Mouse (Mus musculus) urinary bladder, adult 18-20 months (tissue): ENCODE results near the gene Pygo2.

Experiments used
- DNase-seq, 2 experiments: peaks; one replicate each; pipeline ENCODE4 v3.0.0; 2022; ENCODE audit warnings: low spot score in 2 of 2, mixed read lengths in 2 of 2

Pygo2 gene

DNA sequence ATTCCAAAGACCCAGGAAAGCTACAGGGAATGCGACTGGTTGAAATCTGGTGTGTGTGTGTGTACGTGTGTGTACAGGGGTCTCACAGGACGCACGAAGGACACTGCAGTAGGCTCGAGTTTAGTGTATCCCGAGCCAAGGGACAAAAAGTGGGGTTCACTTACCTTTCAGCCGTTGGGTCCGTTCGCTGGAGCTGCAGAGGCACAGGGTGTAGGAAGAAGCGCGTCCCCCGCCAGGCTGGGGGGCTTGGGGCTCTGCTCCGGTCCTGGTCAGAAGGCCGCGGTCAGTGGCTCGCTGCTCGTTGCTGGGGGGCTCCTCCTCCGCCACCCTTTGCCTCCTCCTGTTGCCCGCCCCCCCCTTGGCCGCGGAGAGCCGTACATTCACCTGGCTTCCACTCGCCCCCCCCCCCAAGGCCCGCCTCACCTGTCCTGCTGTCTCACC is 37.1 kb upstream of the Pygo2 start:
- peak in 1 of 2 experiments; percentile 51 for DNase-seq

DNA sequence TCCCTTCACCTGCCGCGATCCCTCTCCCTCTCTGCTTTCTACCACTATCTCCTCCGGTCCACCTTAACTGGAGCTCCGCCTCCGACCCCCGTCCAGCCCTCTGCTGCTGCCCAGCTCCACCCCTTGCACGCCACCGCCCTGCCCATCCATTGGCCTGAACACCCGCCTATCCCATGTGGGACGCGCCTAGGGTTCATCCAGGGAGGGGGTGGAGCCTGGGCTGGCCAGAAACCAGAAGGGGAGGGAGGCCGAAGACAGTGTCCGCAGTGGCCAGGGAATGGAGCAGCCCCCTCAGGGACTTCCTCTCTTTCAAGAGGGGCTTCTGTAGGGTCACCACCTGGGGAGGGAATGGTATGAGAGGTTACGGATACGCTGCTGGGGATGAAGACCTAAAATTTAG is 36.4 kb upstream of the Pygo2 start:
- peak; percentile 97 to 99 for DNase-seq

GRCm38 (mm10) chr3:89394006-89394893 is 35.8 kb upstream of the Pygo2 start, which contains the start of gene Zbtb7b:
TSS of gene Zbtb7b (minus strand) at chr3:89394776.
- DNase-seq = peak; percentile 84 to 88

- peak; percentile 69 to 75 for DNase-seq
These were observed 35.1 kb upstream of the Pygo2 start for GRCm38 (mm10) chr3:89394894-89395256.

DNA sequence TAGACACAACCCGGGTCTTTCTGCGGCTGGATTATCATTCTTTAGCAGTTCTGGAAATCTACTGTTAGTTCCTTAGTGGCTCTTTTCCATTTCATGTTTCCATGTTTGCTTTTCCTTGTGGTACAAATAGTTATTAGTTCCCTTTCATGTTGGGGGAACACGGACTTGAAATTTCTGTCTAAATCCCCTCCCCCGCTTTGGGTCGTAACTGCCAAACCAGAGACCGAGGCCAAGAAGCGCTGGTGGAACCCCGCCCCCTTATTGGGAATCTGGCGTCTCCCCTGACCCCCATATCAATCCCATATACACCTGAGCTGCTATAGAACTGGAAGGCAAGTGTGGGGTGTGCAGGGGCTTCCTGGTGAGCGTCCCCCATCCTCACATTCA is 34.6 kb upstream of the Pygo2 start:
- DNase-seq = no peak

DNA sequence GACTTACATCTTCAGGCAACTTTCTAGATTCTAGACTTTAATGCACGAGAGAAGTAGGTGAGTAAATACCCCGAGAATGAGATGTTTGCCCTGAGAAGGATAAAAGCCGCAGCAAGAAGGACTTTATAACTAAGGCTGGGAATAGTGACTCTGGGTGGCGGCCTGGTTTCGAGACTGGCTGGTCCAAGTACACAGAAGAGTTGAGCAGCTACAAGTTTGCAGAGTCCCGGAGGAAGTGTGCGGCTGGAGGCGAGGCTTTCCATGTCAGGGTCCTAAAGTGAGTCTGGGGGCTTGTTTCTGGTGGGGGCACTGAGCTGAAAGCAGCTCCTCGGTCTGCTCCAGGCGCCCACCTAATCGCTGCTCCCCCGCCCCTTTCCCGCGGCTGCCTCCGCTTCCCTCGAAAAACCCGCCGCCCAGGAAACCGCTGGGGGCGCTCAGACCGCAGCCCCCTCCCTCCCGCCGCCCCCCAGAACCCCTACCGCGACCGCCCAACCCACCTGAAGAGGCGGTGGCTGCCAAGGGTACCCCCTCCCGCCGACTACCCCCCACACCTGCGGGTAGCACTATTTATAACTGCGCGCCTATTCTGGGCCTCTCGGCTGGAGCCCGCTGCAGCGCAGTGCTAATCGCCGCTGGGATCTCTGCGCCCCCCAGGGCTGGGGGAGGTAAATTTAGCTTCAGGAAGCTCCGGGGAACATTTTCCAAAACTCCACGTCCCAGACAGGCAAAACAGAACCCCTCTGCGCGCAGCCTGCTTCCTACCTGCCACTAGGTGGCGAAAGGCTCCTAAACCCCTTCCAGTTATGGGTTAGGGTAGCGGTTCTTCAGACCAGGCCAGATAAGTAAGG is 34.0 kb upstream of the Pygo2 start:
- peak in 1 of 2 experiments; percentile 64 for DNase-seq

DNA sequence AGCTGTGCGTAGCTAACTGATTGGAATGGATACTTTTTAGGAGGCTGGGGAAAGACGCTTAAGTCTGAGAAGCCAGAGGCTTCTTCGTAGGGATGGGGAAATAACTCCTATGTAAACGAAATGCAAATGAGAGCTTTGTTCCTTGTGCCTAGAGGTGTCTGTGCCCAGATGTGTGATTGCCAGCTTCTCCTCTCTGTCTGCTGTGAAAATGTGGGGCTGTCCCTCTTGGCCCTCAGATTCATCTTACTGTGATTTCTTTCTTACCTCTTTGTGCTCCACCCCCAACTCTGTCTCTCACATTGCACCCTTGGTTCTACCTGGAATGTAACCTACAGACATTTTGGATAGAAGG is 33.4 kb upstream of the Pygo2 start:
- DNase-seq = no peak

DNA sequence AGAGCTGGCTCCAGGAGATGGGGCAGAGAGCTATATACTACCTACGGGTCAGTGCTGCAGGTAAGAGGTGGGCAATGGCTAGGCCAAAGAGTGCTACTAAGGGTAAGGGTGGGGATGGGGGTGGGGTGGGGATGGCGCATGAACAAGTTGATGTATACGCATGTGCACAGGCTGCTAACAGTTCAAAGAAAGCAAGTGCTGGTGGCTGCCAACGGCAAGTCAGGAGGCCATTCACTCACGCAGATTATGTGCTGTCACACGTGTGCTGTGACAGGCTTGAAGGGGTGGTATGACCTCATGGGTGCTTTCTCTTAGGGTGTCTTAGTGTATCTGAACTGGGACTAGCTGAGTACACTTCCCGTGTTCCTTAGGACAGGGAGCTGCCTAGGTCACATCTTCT is 28.7 kb upstream of the Pygo2 start:
- no peak for DNase-seq

DNA sequence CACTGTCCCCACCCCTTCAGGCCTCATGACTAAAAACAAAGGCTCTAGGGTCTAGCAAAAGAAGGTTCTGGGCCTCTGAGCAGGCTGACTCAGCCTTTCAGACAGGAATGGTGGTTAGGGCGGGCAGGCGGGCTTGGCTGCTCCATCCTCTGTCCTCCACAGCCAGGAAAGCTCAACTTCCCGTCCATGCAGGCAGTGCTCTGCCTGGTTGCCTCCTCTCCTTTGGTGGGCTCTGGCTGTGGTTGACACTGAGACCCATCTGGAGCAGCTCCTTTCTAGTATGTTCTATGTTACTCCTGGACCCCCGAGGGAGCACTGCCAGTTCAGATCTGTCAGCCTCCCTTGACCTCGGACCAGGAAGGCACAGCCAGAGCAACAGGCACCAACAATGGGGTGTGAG is 27.3 kb upstream of the Pygo2 start, which contains the start of gene Lenep:
TSS of gene Lenep (minus strand) at position 101 of the 400 bp plus-strand sequence.
- DNase-seq = no peak

- no peak for DNase-seq
These were observed 23.1 kb upstream of the Pygo2 start for GRCm38 (mm10) chr3:89406887-89407286.

GRCm38 (mm10) chr3:89408448-89408847 is 21.6 kb upstream of the Pygo2 start:
- DNase-seq = no peak

DNA sequence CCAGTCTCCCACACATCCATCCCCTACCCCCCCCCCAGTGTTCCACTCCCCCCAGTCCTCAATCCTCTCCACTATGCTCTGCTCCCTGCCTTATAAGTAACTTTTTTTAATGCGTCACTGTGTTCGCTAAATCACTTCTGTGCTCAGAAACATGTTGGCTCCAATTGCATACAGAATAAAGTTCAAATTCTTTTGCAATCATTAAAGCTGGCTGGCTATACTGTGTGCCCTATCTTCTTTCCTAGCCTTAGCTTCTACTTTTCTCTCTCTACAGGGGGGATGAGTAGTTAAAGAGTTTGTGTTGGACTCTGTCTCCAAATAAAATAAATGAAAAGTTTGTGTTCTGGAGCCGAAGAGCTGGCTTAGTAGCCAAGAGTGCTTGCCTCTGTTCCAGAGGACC is 20.3 kb upstream of the Pygo2 start:
- DNase-seq = no peak

- DNase-seq = no peak
These were observed 19.1 kb upstream of the Pygo2 start for GRCm38 (mm10) chr3:89410864-89411263.

DNA sequence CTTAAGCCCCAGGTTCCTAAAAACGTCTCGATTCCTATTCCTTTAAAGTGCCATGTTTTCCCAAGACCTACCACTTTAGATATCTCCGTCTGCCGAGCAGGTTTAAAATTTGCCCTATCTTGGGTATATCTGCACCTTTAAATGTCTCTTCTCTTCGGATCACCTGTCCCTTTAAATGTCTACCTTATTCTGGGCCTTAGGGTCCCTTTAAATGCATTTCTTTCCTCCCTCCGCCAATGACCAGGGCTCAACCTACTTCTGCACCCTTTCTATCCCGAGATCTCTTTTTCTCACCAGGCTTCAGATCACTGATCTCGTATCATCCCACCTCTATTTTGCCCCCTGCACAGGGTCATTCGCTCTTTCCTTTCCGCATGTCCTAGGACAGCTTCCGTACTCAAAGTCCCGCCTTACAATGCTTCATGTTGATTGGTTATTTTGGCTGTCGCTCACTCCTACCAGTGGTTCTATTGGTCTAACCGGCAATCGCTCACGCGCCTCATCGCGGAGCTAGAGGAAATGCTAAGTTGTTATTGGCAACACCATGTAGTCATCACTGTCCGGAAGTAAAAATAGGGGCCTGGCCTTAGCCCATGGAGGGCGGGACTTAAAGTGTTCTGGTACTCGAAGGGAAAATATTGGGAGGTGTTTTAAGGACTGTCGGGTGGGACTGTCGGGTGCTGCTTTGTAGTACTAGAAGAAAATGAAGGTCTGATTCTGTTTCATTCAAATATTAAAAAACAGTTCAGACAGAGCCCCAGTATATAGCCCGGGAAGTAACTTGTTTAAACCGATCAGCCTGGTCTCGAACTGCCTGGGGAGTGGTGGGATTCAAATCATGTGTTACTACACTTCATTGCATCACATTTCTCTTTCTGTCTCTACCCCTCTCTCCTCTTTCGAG is 18.3 kb upstream of the Pygo2 start, which contains the start of gene Flad1:
TSS of gene Flad1 (minus strand) at position 381 of the 904 bp plus-strand sequence.
- peak; percentile 94 to 97 for DNase-seq

GRCm38 (mm10) chr3:89416158-89416557 is 13.9 kb upstream of the Pygo2 start:
- no peak for DNase-seq

GRCm38 (mm10) chr3:89417131-89417530 is 12.9 kb upstream of the Pygo2 start:
- DNase-seq = no peak

- no peak for DNase-seq
These were observed 12.2 kb upstream of the Pygo2 start for GRCm38 (mm10) chr3:89417840-89418169.

DNA sequence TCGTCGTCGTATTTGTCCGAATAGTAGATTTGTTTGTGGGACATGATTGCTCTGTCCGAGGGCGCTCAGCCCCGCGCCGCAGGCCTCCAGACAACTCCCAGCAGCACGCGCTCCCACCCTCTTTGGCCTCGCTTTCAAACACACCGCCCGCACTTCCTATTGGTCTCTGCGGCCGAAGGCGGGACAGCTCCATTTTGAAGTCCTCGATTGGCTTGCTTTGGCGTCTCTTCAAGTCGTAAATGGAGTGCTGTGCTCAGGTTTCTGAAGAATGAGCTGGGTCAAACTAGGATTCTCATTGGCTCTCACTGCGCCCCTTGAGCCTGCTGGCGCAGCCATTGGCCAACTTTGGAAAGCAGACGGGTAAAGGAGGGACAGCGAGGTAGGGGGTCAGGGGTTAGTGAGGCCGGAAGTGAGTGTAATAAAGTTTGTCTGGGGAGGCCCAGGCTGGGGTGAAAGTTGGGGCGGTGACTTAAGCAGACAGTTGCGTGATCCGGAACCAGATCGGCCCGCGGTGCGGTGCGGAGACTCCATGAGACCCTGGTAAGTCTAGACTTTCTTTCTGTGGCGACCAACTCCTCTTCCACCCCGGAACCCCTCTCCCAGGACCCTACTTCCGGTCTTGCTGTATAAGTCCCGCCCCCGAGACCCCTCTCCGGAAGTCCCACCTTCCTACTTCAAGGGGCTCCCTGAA is 11.7 kb upstream of the Pygo2 start, which contains the start of the genes Cks1b and Shc1:
TSS of gene Cks1b (minus strand) at position 214 of the 691 bp plus-strand sequence.
TSS of gene Shc1 (plus strand) at position 274 of the 691 bp plus-strand sequence.
- peak; percentile 87 to 94 for DNase-seq

GRCm38 (mm10) chr3:89418861-89419250 is 11.2 kb upstream of the Pygo2 start:
- peak; percentile 62 to 69 for DNase-seq

- peak in 1 of 2 experiments; percentile 60 for DNase-seq
These were observed 10.4 kb upstream of the Pygo2 start for GRCm38 (mm10) chr3:89419571-89419970.

DNA sequence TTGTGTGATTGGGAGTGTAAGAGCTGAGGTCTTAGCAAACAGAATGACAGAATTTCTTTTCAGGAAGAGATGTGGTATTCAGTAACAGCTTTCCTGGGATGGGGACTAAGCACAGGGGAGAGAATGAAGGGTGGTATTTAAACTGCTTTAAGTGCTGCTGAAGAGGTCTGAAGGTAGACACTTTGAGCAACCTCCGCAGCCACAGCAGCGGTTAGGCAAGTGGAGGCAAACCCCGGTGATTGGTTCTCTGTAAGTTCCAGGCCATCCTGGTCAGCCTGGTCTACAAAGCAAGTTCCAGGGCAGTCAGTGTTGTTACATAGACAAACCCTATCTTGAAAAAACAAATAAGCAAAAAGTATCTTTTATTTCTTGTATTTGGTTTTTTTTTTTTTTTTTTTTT is 10.0 kb upstream of the Pygo2 start:
- DNase-seq = no peak
